Mouse (Mus musculus) kidney, postnatal 14 days (tissue): ENCODE measurements around the gene Gm29110.
"Not testable (repeated sequence)": the region's sequence is repeated elsewhere in the genome, so short reads cannot be mapped to it uniquely, and the experiment has no call there.

Experiments used
- DNase-seq: peaks from one replicate; pipeline ENCODE4 v3.0.0; 2022; ENCODE audit warnings: mixed read lengths

Gm29110 gene

DNA sequence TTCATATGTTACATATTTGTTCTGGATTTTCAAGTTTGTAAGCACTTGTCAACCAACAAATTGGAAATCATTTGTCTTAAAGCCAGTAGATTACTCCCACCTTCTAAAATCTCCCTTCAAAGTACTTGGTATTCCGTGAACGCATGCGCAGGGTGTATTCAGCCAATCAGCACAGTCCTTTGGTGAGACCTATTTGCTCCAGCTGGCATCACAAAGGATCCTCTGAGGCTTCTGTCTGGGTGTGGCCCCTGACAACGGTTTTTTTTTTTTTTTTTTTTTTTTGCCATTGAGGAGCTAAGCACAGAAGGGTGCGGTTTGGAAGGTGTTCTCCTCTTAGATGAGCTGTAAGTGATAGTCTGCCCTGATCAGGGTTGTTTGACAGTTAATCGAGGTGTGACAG is at the start of gene Gm29110:
TSS of gene Gm29110 (plus strand) at position 301 of the 400 bp plus-strand sequence.
- not testable (repeated sequence) for DNase-seq
